Mouse (Mus musculus): ENCODE results near the gene Lekr1.

DNA sequence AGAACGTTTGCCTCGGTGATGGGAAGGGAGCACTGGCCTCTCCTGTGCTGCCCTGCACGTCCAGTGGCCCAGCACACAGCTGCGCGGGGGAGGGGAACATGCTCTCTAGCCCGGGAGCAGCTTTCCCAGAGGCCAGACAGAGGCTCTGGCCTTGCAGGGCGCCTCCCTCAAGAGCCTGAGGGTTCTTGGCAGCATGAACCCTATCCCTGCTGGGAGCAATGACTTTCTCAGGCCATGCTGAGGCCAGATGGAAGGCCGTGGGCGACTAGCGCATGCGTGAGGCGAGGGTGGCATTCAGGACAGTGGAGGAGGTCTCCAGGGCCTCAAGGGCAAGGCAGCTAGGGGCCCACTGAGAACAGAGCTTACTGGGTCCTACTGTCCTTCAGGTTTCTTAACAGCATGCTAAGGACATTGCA is 205.2 kb downstream of the Lekr1 start:
- TF ChIP-seq CTCF (IDR thresholded peaks at IDR 0.05 in 2 of 3, conservative IDR thresholded peaks at IDR 0.05 in 1 of 3; ENCODE audit: control insufficient read depth in 1 of 3, insufficient read depth in 1 of 3, low read depth in 2 of 3, low read length in 3 of 3, poor library complexity in 1 of 3, severe bottlenecking in 1 of 3) (no peak), SIN3A (IDR thresholded peaks at IDR 0.05; ENCODE audit: low read length) (no peak), JUND (IDR thresholded peaks at IDR 0.05; ENCODE audit: low read depth, low read length) (no peak), POLR2A (IDR thresholded peaks at IDR 0.05; ENCODE audit: control insufficient read depth in 1 of 2, insufficient read depth in 1 of 2, low read depth in 1 of 2, low read length in 2 of 2, poor library complexity in 1 of 2) (no peak), TAL1 (IDR thresholded peaks at IDR 0.05; ENCODE audit: low read length) (no peak), CHD1 (IDR thresholded peaks at IDR 0.05; ENCODE audit: low read depth, low read length) (no peak), EP300 (IDR thresholded peaks at IDR 0.05; ENCODE audit: low read depth in 1 of 2, low read length in 2 of 2) (no peak), RCOR1 (IDR thresholded peaks at IDR 0.05; ENCODE audit: low read depth, low read length) (no peak), ZMIZ1 (IDR thresholded peaks at IDR 0.05; ENCODE audit: low read depth, low read length) (no peak), MAZ (IDR thresholded peaks at IDR 0.05; ENCODE audit: low read depth, low read length) (no peak), USF1 (IDR thresholded peaks at IDR 0.05; ENCODE audit: low read depth, low read length) (no peak), POLR2AphosphoS5 (IDR thresholded peaks at IDR 0.05; ENCODE audit: borderline replicate concordance, low read depth, low read length) (no peak), KAT2A (conservative IDR thresholded peaks at IDR 0.05; ENCODE audit: low read depth, low read length) (no peak), POLR2AphosphoS2 (IDR thresholded peaks at IDR 0.05; ENCODE audit: low read length) (no peak)

Measured in MEL (cell line).